Mouse (Mus musculus) ovary, adult 18-20 months (tissue): Measurements from ENCODE around the gene Btbd11.

Experiments
- DNase-seq: peaks from one replicate; pipeline ENCODE4 v3.0.0; 2022; ENCODE audit warnings: low spot score, mixed read lengths

Btbd11 gene

DNA sequence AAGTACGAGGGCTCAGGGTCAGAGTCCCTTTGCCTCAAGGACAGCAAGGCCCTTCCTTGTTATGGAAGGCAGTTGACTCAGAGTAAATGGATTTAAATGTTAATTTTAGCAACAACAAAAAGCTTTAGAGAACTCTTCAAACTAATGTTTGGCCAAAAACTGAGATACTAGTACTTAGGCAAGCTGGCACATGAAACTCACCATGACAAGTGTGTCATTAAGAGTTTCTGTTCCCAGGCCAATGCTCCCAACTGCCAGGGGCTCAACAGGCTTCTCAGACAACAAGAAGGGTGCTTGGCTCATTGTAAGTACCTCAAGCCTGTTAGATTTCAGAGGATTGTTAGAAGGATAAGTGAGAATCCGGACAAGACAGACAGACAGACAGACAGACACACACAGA is 204.7 kb downstream of the Btbd11 start:
- no peak for DNase-seq

- DNase-seq, result peak; percentile 70
These were observed 205.4 kb downstream of the Btbd11 start for GRCm38 (mm10) chr10:85591986-85592385.

DNA sequence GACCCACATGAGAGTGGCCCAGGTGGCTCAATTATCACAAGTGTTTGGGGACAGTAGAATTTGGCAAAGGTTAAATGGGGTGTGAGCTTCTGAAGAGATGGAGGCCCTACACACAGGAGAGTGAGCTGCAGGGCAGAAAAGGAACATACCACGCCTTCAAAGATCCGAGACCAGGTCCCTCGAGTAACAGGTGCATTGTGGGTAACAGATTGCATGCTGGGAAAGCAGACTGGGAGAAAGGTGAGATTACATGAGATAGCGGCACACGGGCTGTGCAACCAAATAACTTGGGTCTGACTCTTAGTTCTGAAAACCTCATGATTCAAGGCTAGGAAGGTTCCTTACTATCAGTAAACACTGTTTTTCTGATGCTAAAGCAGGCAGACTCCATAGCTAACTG is 209.7 kb downstream of the Btbd11 start:
- DNase-seq, result no peak

GRCm38 (mm10) chr10:85598093-85598599 is 211.5 kb downstream of the Btbd11 start:
- DNase-seq, result no peak

- DNase-seq, result no peak
These were observed 212.3 kb downstream of the Btbd11 start for GRCm38 (mm10) chr10:85598603-85599542.

- no peak for DNase-seq
These were observed 215.9 kb downstream of the Btbd11 start for GRCm38 (mm10) chr10:85602546-85602945.

- no peak for DNase-seq
These were observed 217.9 kb downstream of the Btbd11 start for GRCm38 (mm10) chr10:85604556-85604955.

DNA sequence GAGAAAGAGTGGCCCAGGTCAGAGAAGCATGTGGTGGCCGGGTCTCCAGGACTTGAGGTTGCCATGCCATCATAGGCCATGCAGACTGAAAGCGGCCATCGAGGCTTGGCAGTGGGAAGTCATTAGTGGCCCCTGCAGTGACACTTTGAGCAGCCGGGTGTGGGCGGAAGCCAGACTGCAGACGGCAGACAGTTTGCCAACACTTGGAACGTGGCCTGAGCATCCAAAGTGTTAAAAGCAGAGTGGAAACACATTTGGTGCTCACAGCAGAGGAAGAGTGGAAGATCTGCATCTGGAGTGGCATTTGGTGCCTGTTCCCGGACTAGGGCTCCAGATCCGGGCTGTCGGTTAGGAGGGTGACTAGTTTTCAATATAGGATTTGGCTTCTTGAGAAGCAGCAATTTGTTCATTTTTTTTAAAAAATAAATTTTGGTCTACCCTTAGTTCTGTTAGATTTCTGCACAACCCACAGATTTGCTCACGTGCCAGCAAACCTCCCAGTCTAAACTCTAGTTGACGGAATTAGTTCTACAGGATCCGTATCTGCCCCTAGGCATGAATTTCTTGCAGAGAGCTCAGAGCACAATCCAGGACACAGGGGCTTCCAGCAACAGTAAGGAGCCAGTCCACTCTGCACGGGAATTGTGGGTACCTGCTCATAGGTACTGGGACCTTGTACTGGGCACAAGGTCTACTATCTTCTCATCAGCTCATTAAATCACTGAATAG is 222.1 kb downstream of the Btbd11 start:
- no peak for DNase-seq

GRCm38 (mm10) chr10:85617080-85617479 is 230.5 kb downstream of the Btbd11 start:
- DNase-seq, result no peak

- DNase-seq, result no peak
These were observed 231.1 kb downstream of the Btbd11 start for GRCm38 (mm10) chr10:85617501-85618417.

DNA sequence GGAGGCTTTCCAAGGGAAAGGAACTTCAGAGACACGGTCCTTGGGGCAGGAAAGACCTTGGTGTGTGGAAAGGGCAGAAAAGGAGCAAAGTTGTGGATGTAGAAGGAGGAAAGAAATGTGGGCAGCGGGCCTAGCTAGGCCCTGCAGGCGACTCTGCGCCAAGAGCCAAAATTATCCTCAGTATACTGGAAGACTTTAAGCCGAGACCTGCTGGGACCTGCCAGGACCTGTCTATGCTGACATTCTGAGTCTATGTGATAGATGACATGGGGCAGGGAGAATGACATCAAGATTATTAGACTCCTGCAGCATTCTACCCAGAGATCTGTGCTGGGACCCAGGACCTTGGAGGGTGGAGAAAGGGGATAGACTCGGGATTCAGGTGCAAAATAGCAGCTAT is 234.5 kb downstream of the Btbd11 start:
- DNase-seq, result no peak

GRCm38 (mm10) chr10:85624504-85625169 is 238.0 kb downstream of the Btbd11 start:
- peak; percentile 35 for DNase-seq

- DNase-seq, result no peak
These were observed 238.6 kb downstream of the Btbd11 start for GRCm38 (mm10) chr10:85625170-85625686.

GRCm38 (mm10) chr10:85632030-85632429 is 245.4 kb downstream of the Btbd11 start:
- DNase-seq, result no peak

DNA sequence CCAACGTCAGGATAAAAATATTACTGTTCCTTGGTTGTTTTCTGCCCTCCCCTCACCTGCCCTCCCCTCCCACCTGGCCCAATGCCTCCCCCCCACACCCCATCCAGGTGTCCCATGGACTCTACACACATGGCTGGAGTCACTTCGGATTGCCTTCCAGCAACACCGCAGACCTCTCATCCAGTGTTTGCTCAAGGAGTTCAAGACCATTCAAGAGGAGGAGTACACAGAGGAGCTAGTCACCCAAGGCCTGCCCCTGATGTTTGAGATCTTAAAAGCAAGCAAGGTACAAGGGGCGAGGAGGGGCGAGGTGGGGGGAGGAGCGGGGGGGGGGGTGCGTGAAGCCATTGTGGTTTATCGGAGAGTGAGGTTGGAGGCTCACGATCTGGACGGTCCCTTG is 247.0 kb downstream of the Btbd11 start:
- DNase-seq, result no peak

GRCm38 (mm10) chr10:85637580-85637979 is 251.0 kb downstream of the Btbd11 start:
- no peak for DNase-seq

- no peak for DNase-seq
These were observed 251.5 kb downstream of the Btbd11 start for GRCm38 (mm10) chr10:85638141-85638540.

DNA sequence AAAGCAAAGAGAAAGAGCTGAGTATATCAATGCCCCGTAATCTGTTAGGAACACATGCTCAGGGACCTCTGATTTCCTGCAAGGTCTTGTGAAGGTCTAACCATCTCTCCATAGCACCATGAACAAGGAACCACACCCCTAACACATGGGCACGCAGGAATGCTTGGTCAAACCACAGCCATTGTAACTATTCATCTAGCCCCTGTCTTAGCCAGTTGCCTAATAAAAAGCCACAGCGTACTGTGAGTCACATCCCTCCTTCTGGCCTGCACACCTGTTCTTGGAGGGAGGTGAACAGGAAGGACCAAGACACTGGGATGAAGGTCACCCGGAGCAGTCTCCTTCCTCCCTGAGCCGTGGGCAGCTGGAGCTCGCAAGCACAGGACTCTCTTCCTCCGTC is 253.0 kb downstream of the Btbd11 start:
- no peak for DNase-seq

DNA sequence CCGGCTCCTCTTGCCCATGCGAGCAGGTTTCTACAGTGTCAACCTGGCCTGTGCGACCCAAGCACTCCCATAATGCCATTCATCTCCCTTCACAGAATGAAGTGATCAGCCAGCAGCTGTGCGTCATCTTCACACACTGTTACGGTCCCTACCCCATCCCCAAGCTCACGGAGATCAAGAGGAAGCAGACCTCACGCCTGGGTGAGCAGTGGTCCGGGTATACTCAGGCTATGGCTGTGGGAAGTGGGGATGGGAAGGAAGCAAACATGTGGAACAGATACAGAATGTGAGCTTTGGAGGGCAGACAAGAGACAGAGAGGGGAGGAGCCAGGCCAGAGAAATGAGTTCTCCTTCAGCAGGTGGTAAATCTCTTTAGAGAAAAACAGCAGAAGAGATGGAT is 253.8 kb downstream of the Btbd11 start:
- no peak for DNase-seq

DNA sequence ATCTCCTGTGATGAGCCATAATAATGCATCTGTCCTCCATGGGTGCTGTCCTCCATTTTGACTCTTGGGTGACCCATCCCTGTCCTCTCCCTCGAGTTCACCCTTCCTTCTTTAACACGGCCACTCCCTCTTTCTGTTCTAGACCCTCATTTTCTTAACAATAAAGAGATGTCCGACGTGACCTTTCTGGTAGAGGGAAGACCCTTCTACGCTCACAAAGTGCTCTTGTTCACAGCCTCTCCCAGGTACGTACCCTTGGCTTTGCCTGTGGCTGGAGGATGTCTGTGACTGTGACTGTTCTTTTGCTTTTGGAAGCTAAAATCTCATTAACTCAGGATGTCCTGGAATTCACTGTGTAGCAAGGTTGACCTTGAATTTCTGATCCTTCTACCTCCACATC is 258.7 kb downstream of the Btbd11 start:
- no peak for DNase-seq

DNA sequence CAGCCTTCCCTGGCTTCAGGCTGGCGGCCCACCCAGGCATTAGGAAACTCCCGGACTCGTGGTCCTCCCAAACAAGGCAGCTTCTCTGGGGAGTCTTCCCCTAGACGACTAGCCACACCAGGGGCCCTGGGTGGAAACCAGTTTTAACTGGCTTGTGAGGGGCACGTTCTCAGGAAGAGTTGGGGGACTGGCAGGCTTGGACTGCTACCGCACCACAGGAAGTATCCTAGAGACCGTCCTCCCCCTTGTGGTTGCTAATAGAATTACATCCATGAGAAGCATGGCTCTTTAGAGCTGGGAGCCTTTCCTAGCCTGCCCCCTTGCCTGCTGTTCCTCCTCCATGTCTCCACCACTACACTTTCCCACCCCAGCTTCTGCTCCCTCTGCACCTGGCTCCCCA is 265.1 kb downstream of the Btbd11 start:
- no peak for DNase-seq
